8 mouse cellular contexts compared by ENCODE assay signal in genomic region chr11:22987357-22987756, GRCm38 (mm10). TPM values are rescaled to one million over a fixed set of nuclear protein-coding genes. Genes with fewer than 3 reads are reported as not detected.
DNase-seq lines count a peak whose midpoint lies in the region; ATAC-seq and TF ChIP-seq lines count a peak whose summit lies in the region.

No protein-coding gene starts in this region.

- H3K4me3 ChIP-seq in cerebellum, adult 2 months (replicated peaks; ENCODE audit: insufficient read depth, low read depth, low read length) = no peak overlapping the region
- H3K4me3 ChIP-seq in forebrain, embryonic 16.5 days (replicated peaks; ENCODE audit: low read length) = no peak overlapping the region

- H3K9me3 ChIP-seq in forebrain, embryonic 16.5 days (ENCODE audit: control insufficient read depth, low read length) = no peaks in the 10 kb centered on the region

- H3K4me1 ChIP-seq in cerebellum, adult 2 months (ENCODE audit: control insufficient read depth, insufficient read depth, low read length) = peaks cover 2% of the 10 kb centered on the region; the same call in 1 of the 2 replicates
- H3K4me1 ChIP-seq in forebrain, embryonic 16.5 days (replicated peaks; ENCODE audit: control insufficient read depth, insufficient read depth, low read length) = peaks cover 14% of the 10 kb centered on the region

- no peak for ATAC-seq in cerebellum, adult (ENCODE audit: insufficient number of reproducible peaks, low FRiP score, low TSS enrichment)
- ATAC-seq in erythroblast, adult 5-6 weeks (replicated peaks; ENCODE audit: low FRiP score, poor library complexity, severe bottlenecking) = peak; percentile 51
- ATAC-seq in forebrain, embryonic 16.5 days = no peak

- H3K4me2 ChIP-seq in forebrain, embryonic 16.5 days (ENCODE audit: low read length) = no peak overlapping the region

- no peak for TF ChIP-seq POLR2A in cerebellum, adult 2 months (IDR thresholded peaks at IDR 0.05; ENCODE audit: borderline replicate concordance, insufficient read depth, low read length)

- DNase-seq in cerebellum, adult 2 months = peak; percentile 31 to 66
- DNase-seq in left cerebral cortex, postnatal 25 days (ENCODE audit: low spot score in 2 of 2) = peak; percentile 46 to 74
- no peak for DNase-seq in left cerebral cortex, postnatal 4 days
- peak; percentile 88 for DNase-seq in NIH3T3 (ENCODE audit: low read depth)
- DNase-seq in lung, postnatal 25 days (ENCODE audit: low spot score) = peak; percentile 77

- no peaks in the 10 kb centered on the region for H3K36me3 ChIP-seq in forebrain, embryonic 16.5 days (ENCODE audit: control insufficient read depth, insufficient read depth)

- peak; percentile 68 for TF ChIP-seq CTCF in cerebellum, adult 2 months (IDR thresholded peaks at IDR 0.05; ENCODE audit: borderline replicate concordance, insufficient read depth, low read depth, low read length)

- no peak overlapping the region for H3K9ac ChIP-seq in forebrain, embryonic 16.5 days (replicated peaks; ENCODE audit: low read depth, low read length)

- intact Hi-C loops in left cerebral cortex, postnatal 25 days (cut with DNase I) = loop anchor here (1.0 to 5.0 kb wide), 2 partner anchors 285 to 580 kb away; no protein-coding TSS in a partner anchor
- intact Hi-C loops in left cerebral cortex, postnatal 4 days (cut with DNase I) = loop anchor here (10.0 kb wide), 1 partner anchor 763 kb away; no protein-coding TSS in a partner anchor

- no peaks in the 10 kb centered on the region for H3K27me3 ChIP-seq in cerebellum, adult 2 months (ENCODE audit: control insufficient read depth, insufficient read depth, low read length)
- no peaks in the 10 kb centered on the region for H3K27me3 ChIP-seq in forebrain, embryonic 16.5 days (replicated peaks; ENCODE audit: control insufficient read depth, insufficient read depth, low read length)

- 37% methylated on average over 2 of the region's 2 CpGs for WGBS in cerebellum, adult 2 months
- 53% methylated on average over 2 of the region's 2 CpGs for WGBS in forebrain, embryonic 16.5 days

- no peak overlapping the region for H3K27ac ChIP-seq in cerebellum, adult 2 months (ENCODE audit: insufficient read depth, low read length)
- H3K27ac ChIP-seq in forebrain, embryonic 16.5 days (ENCODE audit: low read length) = no peak overlapping the region

RNA-seq across cellular contexts. Expression of gene Cct4, which starts 3.0 kb away (rescaled TPM):
- polyA plus RNA-seq in cerebellum, adult 2 months (2012; rRNA removed) = 84.0 and 88.5 TPM in 2 replicates
- 100 to 1,000 TPM; 101 to 109 TPM for total RNA-seq in left cerebral cortex, postnatal 25 days (2021)
- 100 to 1,000 TPM; 194 to 197 TPM for total RNA-seq in left cerebral cortex, postnatal 4 days (2021)
- total RNA-seq in erythroblast, adult 5-6 weeks (2015; ENCODE audit: low replicate concordance) = 66.0 and 82.0 TPM in 2 replicates
- 46.6 and 49.6 TPM in 2 replicates for total RNA-seq in erythroblast, adult 5-6 weeks (2017; ENCODE audit: low replicate concordance)
- 335 and 378 TPM in 2 replicates for polyA plus RNA-seq in forebrain, embryonic 16.5 days (2015; fragmentation: Nextera tagmentation; extraction: Ambion mirVana)

RNA-seq across cellular contexts. Expression of gene Commd1, which starts 5.2 kb away (rescaled TPM):
- polyA plus RNA-seq in cerebellum, adult 2 months (2012; rRNA removed) = 44.4 and 49.1 TPM in 2 replicates
- total RNA-seq in left cerebral cortex, postnatal 25 days (2021) = 10 to 100 TPM; 40.3 to 47.2 TPM
- 10 to 100 TPM; 60.6 to 68.7 TPM for total RNA-seq in left cerebral cortex, postnatal 4 days (2021)
- total RNA-seq in erythroblast, adult 5-6 weeks (2015; ENCODE audit: low replicate concordance) = 11.3 and 30.9 TPM in 2 replicates
- total RNA-seq in erythroblast, adult 5-6 weeks (2017; ENCODE audit: low replicate concordance) = 26.3 and 36.5 TPM in 2 replicates
- polyA plus RNA-seq in forebrain, embryonic 16.5 days (2015; fragmentation: Nextera tagmentation; extraction: Ambion mirVana) = 225 and 234 TPM in 2 replicates

RNA-seq across cellular contexts. Expression of gene Gm28048, which starts 5.5 kb away (rescaled TPM):
- 3.1 and 4.4 TPM in 2 replicates for polyA plus RNA-seq in cerebellum, adult 2 months (2012; rRNA removed)
- 10 to 100 TPM; 11.3 to 16.0 TPM for total RNA-seq in left cerebral cortex, postnatal 25 days (2021)
- 1 to 10 TPM; 2.2 to 2.9 TPM for total RNA-seq in left cerebral cortex, postnatal 4 days (2021)
- 11.7 and 25.6 TPM in 2 replicates for total RNA-seq in erythroblast, adult 5-6 weeks (2015; ENCODE audit: low replicate concordance)
- 9.3 and 14.2 TPM in 2 replicates for total RNA-seq in erythroblast, adult 5-6 weeks (2017; ENCODE audit: low replicate concordance)
- 3.0 and 6.0 TPM in 2 replicates for polyA plus RNA-seq in forebrain, embryonic 16.5 days (2015; fragmentation: Nextera tagmentation; extraction: Ambion mirVana)

RNA-seq across cellular contexts. Expression of gene Zrsr1, which starts 15.6 kb away (rescaled TPM):
- 73.0 and 78.9 TPM in 2 replicates for polyA plus RNA-seq in cerebellum, adult 2 months (2012; rRNA removed)
- 10 to 100 TPM; 59.0 to 60.9 TPM for total RNA-seq in left cerebral cortex, postnatal 25 days (2021)
- 10 to 100 TPM; 28.8 to 33.1 TPM for total RNA-seq in left cerebral cortex, postnatal 4 days (2021)
- 103 and 104 TPM in 2 replicates for total RNA-seq in erythroblast, adult 5-6 weeks (2015; ENCODE audit: low replicate concordance)
- total RNA-seq in erythroblast, adult 5-6 weeks (2017; ENCODE audit: low replicate concordance) = 198 and 259 TPM in 2 replicates
- 6.1 and 6.6 TPM in 2 replicates for polyA plus RNA-seq in forebrain, embryonic 16.5 days (2015; fragmentation: Nextera tagmentation; extraction: Ambion mirVana)

RNA-seq across cellular contexts. Expression of gene Fam161a, which starts 20.0 kb away (rescaled TPM):
- 4.6 and 5.1 TPM in 2 replicates for polyA plus RNA-seq in cerebellum, adult 2 months (2012; rRNA removed)
- total RNA-seq in left cerebral cortex, postnatal 25 days (2021) = 1 to 10 TPM; 2.5 to 4.9 TPM
- 1 to 10 TPM; 3.9 to 4.3 TPM for total RNA-seq in left cerebral cortex, postnatal 4 days (2021)
- 2.3 TPM in 1 of 2 replicates, not detected in the other for total RNA-seq in erythroblast, adult 5-6 weeks (2015; ENCODE audit: low replicate concordance)
- 2.4 and 9.3 TPM in 2 replicates for total RNA-seq in erythroblast, adult 5-6 weeks (2017; ENCODE audit: low replicate concordance)
- 3.6 and 3.9 TPM in 2 replicates for polyA plus RNA-seq in forebrain, embryonic 16.5 days (2015; fragmentation: Nextera tagmentation; extraction: Ambion mirVana)
